Mouse (Mus musculus) testis, adult 2 months (tissue): ENCODE data around the gene Cacna1a.
A peak's percentile ranks its signal among the peaks of the same experiment; 100 is the strongest.

Source experiments
- CTCF ChIP-seq: fragments of 200-500 bp; IDR thresholded peaks from 2 replicates; pipeline ENCODE4 v1.5.1; 2012; ENCODE audit warnings: low read depth, mild to moderate bottlenecking, inconsistent platforms, low read length, moderate library complexity; ENCODE audit not compliant: control insufficient read depth, insufficient read depth, insufficient replicate concordance
- POLR2A ChIP-seq: fragments of 200-500 bp; IDR thresholded peaks from 2 replicates; pipeline ENCODE4 v1.6.1; 2012; ENCODE audit warnings: low read depth, mild to moderate bottlenecking, inconsistent platforms, low read length, moderate library complexity; ENCODE audit not compliant: control insufficient read depth

DNA sequence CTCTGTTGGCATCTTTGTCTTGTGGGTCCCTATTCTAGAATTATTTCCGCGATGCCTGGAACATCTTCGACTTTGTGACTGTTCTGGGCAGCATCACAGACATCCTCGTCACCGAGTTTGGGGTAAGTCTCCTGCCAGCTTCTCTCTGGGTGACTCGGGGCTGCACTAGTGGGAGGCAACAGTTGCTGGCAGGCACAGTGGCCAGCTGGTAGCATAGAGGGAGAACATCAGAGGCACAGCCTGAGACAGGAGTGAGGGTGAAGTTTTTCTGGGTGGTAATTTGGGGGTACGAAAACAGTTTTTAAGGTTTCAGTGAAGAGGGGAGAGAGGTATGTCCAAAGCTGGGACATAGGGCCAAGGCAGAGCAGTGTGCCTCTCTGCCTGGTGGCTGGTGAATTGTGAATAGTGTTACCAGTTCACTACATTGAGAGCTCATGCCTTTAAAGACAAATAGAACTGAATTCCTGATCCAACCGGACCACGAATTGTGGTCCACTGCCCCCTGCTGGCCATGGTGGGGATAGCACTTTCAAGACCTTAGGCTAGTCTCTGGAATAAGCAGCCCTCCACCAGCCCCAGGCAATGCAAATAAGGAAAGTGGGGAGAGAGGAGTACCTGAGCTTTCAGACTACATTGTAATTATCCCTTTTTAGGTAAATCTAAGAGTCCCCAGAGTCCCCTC lies 206.0 kb downstream of the Cacna1a start:
- TF ChIP-seq POLR2A (no peak), CTCF (peak; percentile 91; the same call in 1 of the 2 replicates)
